Mouse (Mus musculus) natural killer cell, adult 2 months (primary cell): ENCODE measurements around the gene Atg5.
A peak's percentile ranks its signal among the peaks of the same experiment; 100 is the strongest.
"Not testable (repeated sequence)": the region's sequence is repeated elsewhere in the genome, so short reads cannot be mapped to it uniquely, and the experiment has no call there.

ENCODE experiments used
- DNase-seq, 2 experiments: peaks; one replicate each; pipeline ENCODE4 v3.0.0; 2022; ENCODE audit warnings: low spot score in 2 of 2

Atg5 gene

GRCm38 (mm10) chr10:44268145-44268860 is at the start of gene Atg5:
Gene Atg5 (plus strand): TSS chr10:44268358.
- DNase-seq, result peak; percentile 98 to 99

- not testable (repeated sequence) for DNase-seq
Measured at GRCm38 (mm10) chr10:44219073-44219472, 49.1 kb upstream of the Atg5 start.

GRCm38 (mm10) chr10:44224345-44224744 is 43.8 kb upstream of the Atg5 start:
- DNase-seq, result no peak

GRCm38 (mm10) chr10:44233351-44233750 is 34.8 kb upstream of the Atg5 start:
- DNase-seq, result peak; percentile 19 to 36

GRCm38 (mm10) chr10:44235298-44235697 is 32.9 kb upstream of the Atg5 start:
- not testable (repeated sequence) for DNase-seq

- DNase-seq, result no peak
Measured at GRCm38 (mm10) chr10:44256624-44257023, 11.5 kb upstream of the Atg5 start.

- no peak for DNase-seq
Measured at GRCm38 (mm10) chr10:44265835-44266234, 2.3 kb upstream of the Atg5 start.

GRCm38 (mm10) chr10:44266561-44266960 is 1.6 kb upstream of the Atg5 start:
- no peak for DNase-seq

GRCm38 (mm10) chr10:44267426-44268142 is 574 bp upstream of the Atg5 start:
- no peak for DNase-seq

- DNase-seq, result no peak
Measured at GRCm38 (mm10) chr10:44269211-44269610, 1.1 kb downstream of the Atg5 start.

- no peak for DNase-seq
Measured at GRCm38 (mm10) chr10:44282323-44282722, 14.2 kb downstream of the Atg5 start.

- DNase-seq, result no peak
Measured at GRCm38 (mm10) chr10:44285106-44285505, 16.9 kb downstream of the Atg5 start.

- no peak for DNase-seq
Measured at GRCm38 (mm10) chr10:44285935-44286334, 17.8 kb downstream of the Atg5 start.

- no peak for DNase-seq
Measured at GRCm38 (mm10) chr10:44290876-44291275, 22.7 kb downstream of the Atg5 start.

GRCm38 (mm10) chr10:44292205-44292604 is 24.0 kb downstream of the Atg5 start:
- peak; percentile 18 to 21 for DNase-seq

- DNase-seq, result no peak
Measured at GRCm38 (mm10) chr10:44299165-44299564, 31.0 kb downstream of the Atg5 start.

- no peak for DNase-seq
Measured at GRCm38 (mm10) chr10:44300078-44300477, 31.9 kb downstream of the Atg5 start.

GRCm38 (mm10) chr10:44303648-44304329 is 35.6 kb downstream of the Atg5 start:
- no peak for DNase-seq

GRCm38 (mm10) chr10:44304330-44304717 is 36.2 kb downstream of the Atg5 start:
- DNase-seq, result no peak

- no peak for DNase-seq
Measured at GRCm38 (mm10) chr10:44304845-44305244, 36.7 kb downstream of the Atg5 start.

GRCm38 (mm10) chr10:44306308-44306707 is 38.1 kb downstream of the Atg5 start:
- no peak for DNase-seq

GRCm38 (mm10) chr10:44308280-44308679 is 40.1 kb downstream of the Atg5 start:
- no peak for DNase-seq

GRCm38 (mm10) chr10:44309250-44309649 is 41.1 kb downstream of the Atg5 start:
- no peak for DNase-seq
